Mouse (Mus musculus): ENCODE measurements around the gene Nsdhl. TPM values are rescaled to one million over a fixed set of nuclear protein-coding genes. Genes with fewer than 3 reads are reported as not detected.

The Nsdhl gene
- polyA plus RNA-seq, 2 experiments: 23.5 to 24.7 TPM

DNA sequence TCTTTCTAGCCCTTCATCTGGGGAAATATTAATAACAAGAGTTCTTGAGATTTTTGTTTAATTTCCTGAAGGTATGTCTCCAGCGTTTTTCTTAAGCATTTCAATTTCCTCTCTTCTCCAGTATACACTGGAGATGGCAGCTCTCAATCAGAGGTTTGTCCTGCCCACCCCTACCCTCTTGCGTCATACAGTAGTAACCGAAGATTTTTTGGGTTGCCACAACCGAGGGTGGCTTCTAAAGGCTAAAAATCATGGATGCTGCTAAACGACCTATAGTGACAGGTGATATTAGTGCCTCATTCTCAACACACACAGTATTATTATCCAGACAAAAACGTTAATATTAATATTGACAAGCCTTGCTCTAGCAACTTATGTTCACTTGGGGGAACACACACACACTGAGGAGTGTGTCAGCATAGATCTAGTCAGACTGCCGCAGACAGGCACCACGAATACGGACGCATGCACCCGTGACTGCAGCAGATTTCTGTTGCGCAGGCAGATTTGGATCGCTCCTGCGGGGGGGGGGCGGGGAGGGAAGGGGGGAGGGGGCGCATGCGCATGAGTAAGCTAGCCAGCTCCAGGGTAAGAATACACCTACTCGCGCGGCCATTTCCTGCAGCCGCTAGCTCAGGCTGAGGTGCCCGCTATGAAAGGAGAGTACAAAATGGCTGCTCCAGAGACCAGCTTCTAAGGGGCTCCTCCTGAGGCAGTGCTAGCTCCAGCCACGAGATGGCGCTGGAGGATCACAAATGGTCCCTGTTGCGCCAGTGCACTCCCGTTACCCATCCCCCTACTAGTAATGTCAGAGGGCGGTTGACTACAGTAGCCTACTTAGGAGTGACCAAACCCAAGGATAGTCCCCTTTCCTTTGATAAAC lies 89.5 kb downstream of the Nsdhl start:
- H3K4me3 ChIP-seq (ENCODE audit: insufficient read depth in 1 of 2, low read depth in 2 of 2, low read length in 2 of 2): peak overlapping the region; percentile 50 to 65
- H3K27ac ChIP-seq: peak overlapping the region; percentile 60
- H3K4me1 ChIP-seq (replicated peaks; ENCODE audit: control insufficient read depth in 2 of 2, insufficient read depth in 2 of 2, low read length in 1 of 2): peaks cover 15 to 30% of the 10 kb centered on the region in 2 experiments
- WGBS (ENCODE audit: insufficient replicate concordance): 14% methylated on average over 24 of the region's 27 CpGs
- TF ChIP-seq EP300 (IDR thresholded peaks at IDR 0.05; ENCODE audit: low read depth) (no peak), CTCF (IDR thresholded peaks at IDR 0.05; ENCODE audit: low read depth) (peak; percentile 94)
- H3K36me3 ChIP-seq (replicated peaks; ENCODE audit: control insufficient read depth, insufficient read depth, low read depth): no peaks in the 10 kb centered on the region
- DNase-seq (ENCODE audit: low read depth in 3 of 3, low spot score in 3 of 3): peak; percentile 76 to 79 (median 77)
- peak overlapping the region; percentile 67 for H3K4me2 ChIP-seq (ENCODE audit: low read depth)
- H3K9ac ChIP-seq (replicated peaks): peak overlapping the region; percentile 51
- H3K9me3 ChIP-seq (ENCODE audit: control insufficient read depth, low read length): no peaks in the 10 kb centered on the region
- peak; percentile 96 for ATAC-seq (ENCODE audit: insufficient read depth)
- no peaks in the 10 kb centered on the region for H3K27me3 ChIP-seq (ENCODE audit: control insufficient read depth, insufficient read depth, low read length)

MicroRNA genes within 50 kb of the gene (microRNA counts, 519-probe panel; counts per million panel counts)
- microRNA mmu-miR-2137: 69.9 counts per million

Small RNA genes lying within 50 kb of the gene (microRNA-seq; reads per million reads assigned to microRNA genes)
- gene Mir2137: 3.8 reads per million

Other genes starting within 250 kb of the Nsdhl start
- 0.01 TPM in 2 replicates for gene Gabrq, start 93.4 kb upstream of the Nsdhl start, polyA plus RNA-seq (2012; rRNA removed)
- gene Gabrq, start 93.4 kb upstream of the Nsdhl start, polyA plus RNA-seq (2014; fragmentation: Nextera tagmentation; extraction: Ambion mirVana): not detected in 2 replicates
- 7.7 and 12.6 TPM in 2 replicates for gene Cetn2, start 146 bp upstream of the Nsdhl start, polyA plus RNA-seq (2012; rRNA removed)
- gene Cetn2, start 146 bp upstream of the Nsdhl start, polyA plus RNA-seq (2014; fragmentation: Nextera tagmentation; extraction: Ambion mirVana): 34.7 and 36.9 TPM in 2 replicates
- 0.45 and 0.81 TPM in 2 replicates for gene Zfp185, start 68.8 kb downstream of the Nsdhl start, polyA plus RNA-seq (2012; rRNA removed)
- gene Zfp185, start 68.8 kb downstream of the Nsdhl start, polyA plus RNA-seq (2014; fragmentation: Nextera tagmentation; extraction: Ambion mirVana): 1.6 and 1.7 TPM in 2 replicates
- gene Pnma5, start 118.5 kb downstream of the Nsdhl start, polyA plus RNA-seq (2012; rRNA removed): not detected in 2 replicates
- gene Pnma5, start 118.5 kb downstream of the Nsdhl start, polyA plus RNA-seq (2014; fragmentation: Nextera tagmentation; extraction: Ambion mirVana): not detected in 2 replicates
- gene Pnma3, start 146.2 kb downstream of the Nsdhl start, polyA plus RNA-seq (2012; rRNA removed): not detected in 2 replicates
- not detected in 2 replicates for gene Pnma3, start 146.2 kb downstream of the Nsdhl start, polyA plus RNA-seq (2014; fragmentation: Nextera tagmentation; extraction: Ambion mirVana)
- gene Xlr4a, start 163.9 kb downstream of the Nsdhl start, polyA plus RNA-seq (2012; rRNA removed): 0.23 and 1.0 TPM in 2 replicates
- gene Xlr4a, start 163.9 kb downstream of the Nsdhl start, polyA plus RNA-seq (2014; fragmentation: Nextera tagmentation; extraction: Ambion mirVana): 1.1 TPM in 2 replicates
- gene Xlr3a, start 178.5 kb downstream of the Nsdhl start, polyA plus RNA-seq (2012; rRNA removed): 1.5 and 1.8 TPM in 2 replicates
- 0.74 and 3.8 TPM in 2 replicates for gene Xlr3a, start 178.5 kb downstream of the Nsdhl start, polyA plus RNA-seq (2014; fragmentation: Nextera tagmentation; extraction: Ambion mirVana)
- 0.03 TPM in 2 replicates for gene Gm14685, start 198.5 kb downstream of the Nsdhl start, polyA plus RNA-seq (2012; rRNA removed)
- gene Gm14685, start 198.5 kb downstream of the Nsdhl start, polyA plus RNA-seq (2014; fragmentation: Nextera tagmentation; extraction: Ambion mirVana): not detected in 2 replicates
- not detected in 2 replicates for gene Xlr5b, start 230.2 kb downstream of the Nsdhl start, polyA plus RNA-seq (2012; rRNA removed)
- gene Xlr5b, start 230.2 kb downstream of the Nsdhl start, polyA plus RNA-seq (2014; fragmentation: Nextera tagmentation; extraction: Ambion mirVana): not detected in 2 replicates
- not detected in 2 replicates for gene DXBay18, start 230.9 kb downstream of the Nsdhl start, polyA plus RNA-seq (2012; rRNA removed)
- not detected in 2 replicates for gene DXBay18, start 230.9 kb downstream of the Nsdhl start, polyA plus RNA-seq (2014; fragmentation: Nextera tagmentation; extraction: Ambion mirVana)

Measured in liver, embryonic 14.5 days (tissue).